Mouse (Mus musculus): ENCODE measurements around the gene Gm20388.
A peak's percentile ranks its signal among the peaks of the same experiment; 100 is the strongest.

Gene Gm20388

DNA sequence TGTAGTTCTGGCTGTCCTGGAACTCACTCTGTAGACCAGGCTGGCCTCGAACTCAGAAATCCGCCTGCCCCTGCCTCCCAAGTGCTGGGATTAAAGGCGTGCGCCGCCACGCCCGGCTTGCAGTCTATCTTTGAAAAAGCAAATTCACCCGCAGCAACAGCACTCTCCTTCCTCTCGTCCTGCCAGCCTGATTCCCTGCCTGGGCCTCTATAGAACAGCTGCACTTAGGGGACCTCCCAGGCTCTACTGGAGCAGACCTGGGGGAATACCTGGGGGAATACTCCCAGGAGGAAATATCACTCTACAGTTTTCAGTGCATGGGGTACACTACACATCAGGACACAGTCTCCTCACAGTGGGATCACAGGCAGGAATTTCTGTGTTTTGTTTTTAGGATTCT is 1938.7 kb downstream of the Gm20388 start:
- DNase-seq (ENCODE audit: extremely low spot score, low spot score), result no peak

DNA sequence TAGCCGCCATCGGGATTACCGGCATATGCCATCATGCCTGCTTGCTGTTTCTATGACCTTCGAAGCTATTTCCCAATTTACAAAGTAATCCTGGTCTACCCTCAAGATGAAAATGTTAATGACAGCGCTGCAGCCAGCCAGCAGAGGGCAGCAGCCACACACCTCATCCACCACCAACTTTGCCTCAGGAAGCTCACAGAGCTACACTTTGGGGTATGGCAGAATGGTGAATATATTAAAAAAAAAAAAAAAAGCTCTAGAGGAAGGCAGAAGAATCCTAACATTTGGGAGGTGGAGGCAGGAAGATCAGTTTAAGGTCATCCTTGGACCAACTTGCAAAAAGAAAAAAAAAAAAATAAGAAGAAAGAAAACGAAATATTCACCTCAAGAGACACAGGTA is 1939.4 kb downstream of the Gm20388 start:
- DNase-seq (ENCODE audit: extremely low spot score, low spot score), result peak; percentile 82

DNA sequence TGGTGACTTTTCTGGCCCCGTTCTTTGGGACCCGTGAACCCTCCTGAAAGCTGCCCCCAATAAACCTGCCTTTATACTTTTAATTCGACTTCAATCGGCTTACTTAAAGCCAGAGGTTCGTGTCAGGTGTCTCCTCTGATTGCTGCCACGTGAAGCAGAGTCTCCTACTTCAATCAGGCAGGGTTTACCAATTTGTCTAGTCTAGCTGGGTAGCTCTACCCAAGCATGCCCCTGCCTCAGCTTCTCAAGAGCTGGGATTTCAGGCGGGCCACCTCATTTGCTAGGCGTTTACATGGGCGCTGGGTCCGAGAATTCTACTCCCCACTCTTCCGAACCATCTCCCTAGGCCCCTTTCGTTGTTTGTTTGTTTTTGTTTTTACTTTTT is 1939.8 kb downstream of the Gm20388 start:
- no peak for DNase-seq (ENCODE audit: extremely low spot score, low spot score)

DNA sequence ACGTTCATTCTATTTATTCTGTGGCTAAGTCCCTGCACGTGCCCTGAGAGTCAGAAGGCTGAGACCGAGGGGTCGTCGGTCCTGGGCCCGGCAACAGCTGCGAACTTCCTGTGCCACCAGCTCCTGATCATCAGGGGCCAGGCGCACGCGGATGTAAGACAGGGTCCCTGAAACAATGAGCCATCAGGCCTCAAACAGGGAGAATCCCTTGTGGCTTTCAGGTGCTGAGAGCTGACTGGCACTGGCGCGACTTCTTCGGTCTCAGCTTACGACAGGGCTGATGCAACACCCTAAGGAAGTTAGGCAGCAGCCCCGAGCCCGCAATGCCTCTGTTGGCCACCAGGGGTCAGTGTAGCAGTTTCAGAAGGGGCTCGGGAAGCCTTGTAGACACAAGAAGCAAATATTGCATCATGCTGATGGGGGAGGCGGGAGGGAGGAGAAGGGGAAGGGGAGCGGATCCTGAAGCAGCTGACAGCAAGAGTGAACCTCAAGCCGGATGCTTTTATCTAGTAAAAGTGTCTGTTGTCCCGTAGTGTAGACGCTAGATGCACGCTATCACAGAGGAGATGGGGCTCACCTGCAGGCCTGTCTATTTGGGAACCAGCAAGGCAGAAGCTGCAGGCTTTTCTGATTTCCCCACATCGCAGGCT is 1940.3 kb downstream of the Gm20388 start:
- peak; percentile 100 for DNase-seq (ENCODE audit: extremely low spot score, low spot score)

DNA sequence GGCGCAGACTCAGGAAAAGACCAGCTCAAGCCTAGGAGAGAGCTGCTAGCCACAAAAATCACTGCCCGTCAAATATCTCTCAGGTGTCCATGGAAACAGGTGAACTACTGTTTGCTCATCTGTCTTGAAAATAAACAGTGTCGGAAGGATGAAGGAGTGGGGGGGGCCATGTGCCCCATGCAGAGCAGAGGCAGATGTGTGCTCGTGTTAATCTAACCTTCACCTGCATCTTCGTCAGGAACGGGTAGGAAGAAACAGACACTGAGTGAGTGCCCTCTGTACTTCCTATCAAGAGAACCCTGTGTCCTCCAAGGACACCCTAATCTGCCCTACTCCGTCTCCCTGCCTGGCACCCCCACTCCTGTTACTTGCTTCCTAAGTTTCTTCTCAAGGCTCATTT is 1941.1 kb downstream of the Gm20388 start:
- DNase-seq (ENCODE audit: extremely low spot score, low spot score), result no peak

DNA sequence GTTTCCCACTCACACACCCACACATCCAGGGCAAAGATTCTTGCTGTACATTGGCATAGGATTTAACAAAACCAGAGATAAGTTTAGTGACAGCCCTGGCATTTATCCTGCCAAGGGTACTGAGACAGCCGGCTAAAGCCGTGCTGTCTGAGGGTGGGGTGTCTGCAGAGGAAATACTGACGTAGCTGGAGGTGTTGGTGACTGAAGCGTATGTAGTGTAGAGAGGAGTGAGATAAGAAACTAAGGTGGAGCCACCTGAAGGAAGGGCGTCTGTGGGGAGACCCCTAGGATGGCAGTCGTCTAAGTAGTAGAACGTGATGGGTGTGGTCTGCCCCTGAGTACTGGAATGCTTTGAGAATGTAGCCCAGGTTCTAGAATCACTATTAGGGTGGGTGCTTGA is 1941.8 kb downstream of the Gm20388 start:
- no peak for DNase-seq (ENCODE audit: extremely low spot score, low spot score)

DNA sequence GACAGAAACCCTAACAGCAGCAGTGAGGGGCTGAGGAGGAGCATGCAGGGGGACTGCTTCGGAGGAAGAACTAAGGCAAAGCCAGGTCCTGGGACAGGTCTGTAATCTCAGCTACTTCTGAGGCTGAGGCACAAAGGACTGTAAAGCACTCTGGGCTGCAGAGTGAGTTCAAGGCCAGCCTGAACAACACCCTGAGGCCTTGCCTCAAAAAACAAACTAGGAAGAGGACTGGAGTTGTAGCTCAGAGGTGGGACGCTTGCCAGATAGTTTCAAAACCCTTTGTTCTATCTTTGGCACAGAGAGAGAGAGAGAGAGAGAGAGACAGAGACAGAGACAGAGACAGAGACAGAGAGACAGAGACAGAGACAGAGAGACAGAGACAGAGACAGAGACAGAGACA is 1942.9 kb downstream of the Gm20388 start:
- no peak for DNase-seq (ENCODE audit: extremely low spot score, low spot score)

DNA sequence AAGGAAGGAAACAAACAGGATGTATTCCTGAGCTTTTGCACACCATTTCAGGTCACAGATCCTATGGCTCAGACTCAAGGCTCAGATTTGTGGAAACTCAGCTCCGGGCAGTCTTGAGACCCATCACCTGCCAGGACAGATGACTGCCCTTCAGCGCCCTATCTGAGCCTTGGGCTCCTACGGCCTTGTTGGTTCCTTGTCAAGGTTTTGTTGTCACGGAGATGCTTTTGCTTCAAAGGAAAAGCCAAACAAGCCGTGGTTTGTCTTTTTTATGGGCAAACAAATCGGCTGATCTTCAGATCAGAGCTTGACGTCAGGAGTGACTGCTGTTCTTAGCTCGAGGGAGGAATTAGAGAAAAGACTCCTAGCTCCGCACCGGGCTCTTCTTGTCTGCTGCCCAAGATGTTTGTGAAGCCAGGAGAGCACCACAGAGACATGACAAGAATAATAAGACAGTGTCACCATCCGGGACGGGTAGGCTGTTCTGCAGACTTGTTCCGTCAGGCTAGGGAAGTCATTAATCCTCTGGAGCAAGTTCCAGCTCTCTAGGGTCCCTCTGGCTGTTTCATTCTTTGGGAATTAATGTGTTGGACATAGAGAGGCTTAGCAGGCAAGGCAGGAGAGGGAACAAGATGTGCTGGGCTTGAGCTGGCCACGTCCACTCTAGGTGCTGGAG is 1945.6 kb downstream of the Gm20388 start:
- DNase-seq (ENCODE audit: extremely low spot score, low spot score), result no peak

DNA sequence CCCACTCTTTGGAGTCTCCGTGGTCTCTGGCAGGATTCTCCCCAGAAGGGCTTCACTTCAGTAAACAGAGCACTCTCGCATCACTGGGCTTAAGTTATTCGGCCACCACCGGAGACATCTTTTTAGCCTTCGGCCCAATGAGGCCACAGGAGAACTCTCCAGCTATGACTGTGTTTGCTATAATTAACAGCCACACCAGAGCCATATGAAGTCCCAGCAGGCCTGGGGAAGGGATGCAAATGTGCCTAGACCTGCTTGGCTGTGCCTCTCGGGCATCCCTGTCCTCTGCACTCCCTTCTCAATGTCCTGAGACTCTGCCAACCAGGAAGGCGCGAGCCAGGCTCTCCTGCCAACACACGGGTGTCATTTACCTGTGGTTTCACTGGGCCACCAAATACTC is 1946.7 kb downstream of the Gm20388 start:
- DNase-seq (ENCODE audit: extremely low spot score, low spot score), result no peak

DNA sequence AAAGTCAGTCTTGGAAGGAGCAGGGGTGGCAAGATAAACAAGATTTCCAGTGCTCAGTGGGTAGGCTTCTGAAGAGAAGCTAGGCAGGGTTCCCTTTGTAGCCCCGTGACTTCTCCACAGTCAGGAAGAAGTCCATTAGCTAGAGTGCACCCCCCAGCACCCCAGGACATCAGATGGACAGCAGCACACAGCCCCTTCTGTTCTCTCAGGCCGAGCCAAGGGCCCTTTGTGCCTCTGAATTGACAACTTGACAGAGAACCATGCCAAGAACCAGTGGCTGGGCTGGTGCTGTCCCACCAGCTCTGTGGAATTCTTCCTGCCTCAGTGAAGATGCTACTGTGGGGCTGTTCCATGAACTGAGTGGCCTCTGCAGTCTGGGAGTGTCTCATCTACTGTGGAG is 1947.1 kb downstream of the Gm20388 start:
- no peak for DNase-seq (ENCODE audit: extremely low spot score, low spot score)

DNA sequence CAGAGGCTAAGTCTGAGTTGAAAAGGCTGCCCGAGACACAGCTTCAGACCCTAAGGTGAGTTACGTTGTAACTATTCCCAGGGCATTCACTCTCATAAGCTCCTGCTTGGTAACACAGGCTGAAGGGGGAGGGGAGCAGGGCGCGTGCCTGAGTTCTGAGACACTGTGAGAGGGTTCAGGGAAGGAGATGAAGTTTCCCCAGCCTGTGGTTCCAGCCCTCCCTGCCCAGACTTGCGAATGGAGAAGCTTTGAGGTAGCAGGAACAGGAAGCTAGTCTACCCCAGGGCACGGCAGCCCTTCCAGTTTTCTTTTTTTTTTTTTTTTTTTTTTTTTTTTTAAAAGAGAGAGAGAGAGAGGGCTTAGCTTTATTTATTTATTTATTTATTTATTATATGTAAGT is 1950.6 kb downstream of the Gm20388 start:
- DNase-seq (ENCODE audit: extremely low spot score, low spot score), result no peak

DNA sequence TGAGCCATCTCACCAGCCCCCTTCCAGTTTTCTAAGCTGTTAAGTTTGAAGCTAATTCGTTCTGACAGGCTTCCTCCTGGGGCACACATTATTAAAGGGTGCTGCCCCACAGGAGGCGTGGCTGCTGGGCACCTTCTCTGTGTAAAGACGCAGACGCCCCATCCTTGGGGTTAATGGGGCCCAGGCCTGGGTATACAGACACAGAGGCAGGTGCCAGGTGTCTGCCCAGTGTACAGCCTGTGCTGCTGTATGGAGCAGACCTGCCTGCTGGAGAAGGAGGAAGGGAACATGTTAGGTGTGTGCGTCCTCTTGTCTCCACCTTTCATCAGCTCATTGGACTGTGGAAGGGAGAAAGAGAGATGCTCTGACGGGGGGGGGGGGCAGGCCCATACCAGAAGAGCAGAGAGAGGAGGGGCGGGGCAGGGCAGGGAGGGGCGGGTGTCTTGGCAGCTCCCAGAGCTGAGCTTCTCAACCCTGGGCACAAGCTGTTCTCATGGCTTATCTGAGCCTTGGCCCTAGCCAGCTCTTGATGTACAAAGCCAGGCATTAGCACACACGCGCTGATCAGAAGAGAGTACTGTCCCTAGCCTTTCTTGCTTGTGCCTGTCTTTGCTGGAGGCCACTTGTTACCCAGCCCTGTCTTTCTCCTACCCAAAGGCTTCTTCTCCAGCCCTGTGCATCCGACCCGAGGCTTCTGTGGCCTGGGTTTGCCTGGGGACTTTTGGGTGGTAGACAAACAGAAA is 1951.3 kb downstream of the Gm20388 start:
- no peak for DNase-seq (ENCODE audit: extremely low spot score, low spot score)

DNA sequence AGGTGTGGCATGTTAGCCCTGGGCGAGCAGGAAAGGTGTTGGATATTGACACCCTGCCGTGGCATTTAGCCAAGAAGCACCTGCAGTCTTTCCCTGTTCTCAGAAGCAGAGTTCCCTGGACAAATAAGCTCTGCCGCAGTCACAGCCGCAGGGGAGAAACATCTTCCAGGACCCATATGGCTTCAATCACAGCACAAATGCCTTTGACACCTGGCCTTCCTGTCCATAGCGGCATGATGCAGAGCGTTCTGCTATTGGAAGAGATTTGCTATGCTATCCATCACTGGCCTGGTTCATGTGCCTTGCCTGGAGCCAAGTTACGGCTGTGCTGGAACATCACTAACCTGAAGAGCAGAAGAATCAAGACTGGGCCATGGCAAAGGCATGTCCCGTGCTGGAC is 1954.7 kb downstream of the Gm20388 start:
- peak; percentile 53 for DNase-seq (ENCODE audit: extremely low spot score, low spot score)

DNA sequence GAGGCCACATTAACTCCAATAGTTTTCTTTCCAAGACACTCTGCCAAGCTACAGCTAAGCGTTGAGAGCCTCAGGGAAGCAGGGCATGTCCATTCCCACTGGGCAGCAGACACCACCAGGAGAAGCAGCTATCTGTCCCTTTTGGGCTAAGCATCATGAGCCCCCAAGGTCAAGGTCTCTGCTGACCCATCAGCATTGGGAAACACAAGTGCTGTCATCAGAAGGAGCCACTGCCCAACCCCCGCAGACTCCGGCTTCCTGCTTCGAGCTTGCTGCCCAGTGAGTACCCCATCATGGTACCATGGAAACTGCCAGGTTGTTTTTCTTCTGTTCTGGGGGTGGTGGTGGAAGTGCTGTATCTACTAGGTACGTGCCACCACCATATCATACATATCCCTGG is 1957.6 kb downstream of the Gm20388 start:
- no peak for DNase-seq (ENCODE audit: extremely low spot score, low spot score)

DNA sequence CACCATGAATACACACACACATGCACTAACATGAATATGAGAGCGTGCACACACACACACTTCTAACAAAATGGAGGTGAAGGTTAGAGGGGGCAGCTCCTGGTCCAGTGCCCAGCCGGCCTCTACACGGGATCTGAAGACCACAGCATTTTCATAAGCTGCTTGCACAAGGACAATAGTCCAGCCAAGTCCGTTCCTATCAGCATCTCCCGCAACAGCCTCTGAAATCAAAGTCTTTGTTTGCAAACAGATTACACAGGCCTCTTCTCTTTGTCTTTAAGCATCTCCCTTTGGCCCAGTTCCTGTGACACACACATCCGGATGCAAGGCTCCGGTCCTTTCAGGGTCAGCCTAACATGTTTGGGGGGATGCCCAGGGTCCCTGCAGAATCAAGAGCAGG is 1958.3 kb downstream of the Gm20388 start:
- DNase-seq (ENCODE audit: extremely low spot score, low spot score), result no peak

DNA sequence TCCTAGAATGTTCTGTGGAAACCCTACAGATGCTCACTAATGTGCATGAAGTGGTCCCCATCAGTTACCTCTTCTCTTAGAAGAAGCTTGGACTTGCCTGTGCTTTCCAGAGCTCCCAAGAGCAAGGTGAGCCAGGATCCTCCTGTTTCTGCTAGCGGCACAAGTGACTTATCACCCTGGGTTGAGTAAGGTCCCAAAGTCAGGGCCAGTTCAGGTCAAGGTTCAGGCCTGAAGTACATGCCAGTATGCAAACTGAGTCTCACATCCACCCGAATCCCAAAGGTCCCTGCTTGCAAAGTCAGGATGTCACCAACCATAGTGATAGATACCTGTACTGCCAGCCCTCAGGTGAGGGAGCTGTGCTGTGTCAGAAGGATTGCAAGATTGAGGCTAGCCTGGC is 1959.5 kb downstream of the Gm20388 start:
- no peak for DNase-seq (ENCODE audit: extremely low spot score, low spot score)

DNA sequence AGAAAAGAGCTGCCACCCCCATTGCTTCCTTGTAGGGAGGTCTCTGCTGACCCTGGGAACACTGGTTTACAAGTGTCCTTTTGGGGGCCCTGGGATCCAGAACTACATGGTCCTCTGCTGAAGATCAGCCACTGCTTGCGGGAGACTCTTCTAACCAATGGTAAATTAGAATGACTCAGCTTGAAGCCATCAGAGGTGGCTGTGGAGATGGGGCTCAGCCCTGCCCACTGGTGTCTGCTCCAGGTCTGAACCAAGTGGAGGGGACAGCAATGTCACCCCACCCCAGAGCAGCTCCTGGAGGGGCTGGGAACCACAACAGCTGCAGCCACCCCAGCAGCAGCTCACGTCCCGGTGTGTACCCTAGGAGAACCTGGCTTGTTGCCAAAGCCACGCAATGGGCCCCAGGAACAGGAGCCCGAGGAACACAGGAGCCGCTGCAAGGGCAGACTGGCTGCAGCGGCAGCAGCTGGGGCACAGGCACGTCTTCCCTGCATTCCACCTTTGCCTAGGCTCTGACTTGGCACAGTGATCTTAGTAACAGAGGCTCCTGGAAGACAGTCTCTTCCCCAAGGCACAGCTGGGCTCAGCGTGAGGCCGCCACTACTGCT is 1961.3 kb downstream of the Gm20388 start:
- DNase-seq (ENCODE audit: extremely low spot score, low spot score), result no peak

DNA sequence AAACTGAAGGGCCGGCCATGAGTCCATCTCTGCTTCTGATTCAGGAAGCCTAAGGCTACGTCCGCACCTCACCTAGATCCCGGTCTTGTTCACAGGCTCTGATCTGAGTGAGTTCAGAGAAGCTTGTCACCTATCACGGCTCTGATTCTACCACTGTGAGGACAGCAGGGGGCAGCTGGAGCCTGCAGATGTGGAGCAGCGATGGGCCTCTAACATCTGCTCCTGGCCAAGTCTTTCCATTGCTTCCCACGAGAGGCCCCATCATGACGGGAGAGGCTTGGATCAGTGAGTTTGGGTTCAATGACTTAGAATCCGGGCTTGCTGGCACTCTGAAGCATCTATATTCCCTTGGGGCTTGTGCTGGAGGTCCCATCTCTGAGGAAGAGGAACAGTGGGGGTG is 1963.4 kb downstream of the Gm20388 start:
- peak; percentile 43 for DNase-seq (ENCODE audit: extremely low spot score, low spot score)

DNA sequence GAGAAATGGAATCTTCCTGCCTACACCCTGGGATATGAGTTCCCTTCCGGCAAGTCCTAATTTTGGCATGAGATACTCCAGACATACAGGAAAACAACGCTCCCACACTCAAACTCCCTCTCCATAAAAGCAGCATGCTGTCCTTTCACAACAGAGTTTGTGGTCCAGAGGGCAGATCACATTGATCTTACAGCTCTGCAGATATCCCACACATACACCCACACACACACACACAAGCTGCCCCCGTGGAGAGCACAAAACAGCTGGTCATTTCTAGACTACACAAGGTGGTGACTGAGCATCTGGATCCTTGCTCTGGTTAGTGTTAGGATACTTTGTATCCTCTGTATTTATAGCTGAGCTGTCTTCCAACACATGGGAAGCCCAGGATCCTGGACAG is 1964.4 kb downstream of the Gm20388 start:
- no peak for DNase-seq (ENCODE audit: extremely low spot score, low spot score)

DNA sequence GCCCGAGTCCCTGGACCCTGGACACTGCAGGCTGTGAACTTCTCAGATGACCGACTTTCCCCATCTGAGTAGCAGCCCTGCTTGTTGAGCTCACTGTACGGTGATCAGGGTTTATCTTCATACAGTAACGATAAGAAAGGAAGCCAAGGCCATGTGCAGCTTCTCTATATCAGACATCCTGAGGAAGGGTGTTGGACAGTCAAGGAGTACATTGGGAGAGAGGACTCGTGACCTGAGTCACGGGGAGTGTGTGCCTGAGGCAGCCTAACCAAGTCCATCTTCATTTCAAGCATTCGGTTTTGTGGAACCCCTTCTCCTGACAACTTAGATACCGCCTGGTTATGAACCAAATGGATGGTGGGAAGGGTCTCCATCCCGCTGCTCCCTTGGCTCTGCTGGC is 1964.9 kb downstream of the Gm20388 start:
- DNase-seq (ENCODE audit: extremely low spot score, low spot score), result no peak

DNA sequence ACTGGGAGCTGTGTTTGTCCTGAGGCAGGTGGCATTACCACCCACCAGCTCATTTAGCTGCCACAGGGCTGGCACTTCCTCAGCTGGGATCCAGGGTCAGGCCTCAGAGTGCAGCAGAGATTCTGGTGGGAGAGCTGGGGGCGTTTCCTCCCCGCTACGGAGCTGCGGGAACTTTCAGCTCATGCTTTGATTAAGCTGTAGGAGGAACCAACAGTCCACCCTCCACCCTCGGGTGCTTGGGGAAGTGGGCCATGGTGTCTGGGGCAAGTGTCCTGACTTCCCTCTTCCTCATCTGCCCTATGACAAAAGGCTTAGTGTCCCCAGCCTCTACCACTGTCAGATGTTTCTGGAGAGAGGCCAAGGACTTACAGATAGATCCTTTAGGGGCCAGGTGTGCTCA is 1966.6 kb downstream of the Gm20388 start:
- DNase-seq (ENCODE audit: extremely low spot score, low spot score), result no peak

DNA sequence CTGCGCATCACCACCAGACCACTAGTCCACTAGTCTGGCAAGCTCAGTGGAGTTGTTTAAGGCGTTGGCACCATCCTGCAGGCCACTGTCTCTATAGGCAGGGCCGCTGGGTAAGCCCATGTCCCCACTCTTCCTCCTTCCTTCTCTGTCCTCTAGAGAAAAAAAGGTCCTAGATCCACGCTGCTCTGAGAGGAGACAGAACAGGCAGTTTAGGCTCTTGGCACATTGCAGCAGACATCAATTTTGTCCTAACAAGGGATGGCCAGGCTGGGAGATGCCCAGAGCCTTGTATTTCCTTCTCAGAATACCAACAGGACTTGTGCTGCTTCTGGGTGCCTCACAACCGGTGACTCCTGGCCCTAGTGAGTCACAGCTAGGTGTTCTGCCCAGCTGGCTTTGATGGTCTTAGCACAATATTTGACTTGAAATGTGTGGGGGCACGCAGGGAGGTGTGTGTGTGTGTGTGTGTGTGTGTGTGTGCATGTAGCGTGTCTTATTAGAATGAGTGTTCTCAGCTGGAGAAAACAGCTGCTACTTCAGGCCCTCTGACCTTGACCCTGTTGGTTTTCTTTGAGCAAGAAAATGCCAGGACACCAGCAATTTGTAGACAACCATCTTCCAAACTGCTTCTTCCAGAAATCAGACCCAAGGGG is 1967.3 kb downstream of the Gm20388 start:
- no peak for DNase-seq (ENCODE audit: extremely low spot score, low spot score)
